Mouse (Mus musculus): ENCODE measurements around the gene Hic2.

DNA sequence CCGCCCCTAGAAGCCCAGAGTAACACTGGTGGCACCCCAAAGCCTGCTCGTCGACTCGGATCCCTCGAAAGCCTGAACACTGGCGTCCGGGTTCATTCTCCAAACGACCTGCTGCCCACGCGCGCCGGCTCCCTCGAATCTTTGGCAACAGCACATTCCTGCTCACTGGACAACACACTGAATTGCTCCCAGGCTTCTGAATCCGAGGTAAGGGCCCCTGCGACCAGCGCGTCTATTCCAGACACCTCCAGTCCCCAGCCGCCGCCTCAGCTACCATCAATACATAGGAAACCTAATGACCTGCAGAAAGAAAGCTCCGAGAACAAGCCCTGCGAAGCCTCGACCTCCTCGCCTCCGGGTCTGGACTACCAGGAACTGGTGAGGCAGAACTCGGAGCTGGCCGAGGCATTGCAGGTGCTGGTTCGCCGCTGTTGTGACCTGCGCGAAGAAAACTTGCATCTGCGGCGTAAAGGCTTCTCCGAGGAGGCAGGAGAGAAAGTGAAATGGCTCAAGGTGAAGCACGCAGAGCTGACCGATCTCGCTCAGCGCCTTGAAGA is 23.9 kb upstream of the Hic2 start:
- TF ChIP-seq POLR2A (IDR thresholded peaks at IDR 0.05; ENCODE audit: borderline replicate concordance, insufficient read depth, low read length) (no peak), CTCF (IDR thresholded peaks at IDR 0.05; ENCODE audit: borderline replicate concordance, insufficient read depth, low read depth, low read length) (no peak)
